Mouse (Mus musculus): ENCODE measurements around the gene Fabp6. TPM values are rescaled to one million over a fixed set of nuclear protein-coding genes. Genes with fewer than 3 reads are reported as not detected.

The Fabp6 gene
- polyA plus RNA-seq (2012; rRNA removed) = not detected in 2 replicates

GRCm38 (mm10) chr11:43601440-43601839 is at the start of gene Fabp6:
Gene Fabp6, minus strand, starts transcription at chr11:43601540.

GRCm38 (mm10) chr11:43586324-43587090 is 14.8 kb downstream of the Fabp6 start, which contains the start of gene 4933415A04Rik:
Gene 4933415A04Rik, plus strand, starts transcription at chr11:43587040.

Other genes starting within 250 kb of the Fabp6 start
- gene Pttg1, start 175.3 kb downstream of the Fabp6 start, polyA plus RNA-seq (2012; rRNA removed) = 60.1 and 127 TPM in 2 replicates
- gene Slu7, start 167.8 kb downstream of the Fabp6 start, polyA plus RNA-seq (2012; rRNA removed) = 20.4 and 27.7 TPM in 2 replicates
- 2.5 and 2.7 TPM in 2 replicates for gene C1qtnf2, start 127.3 kb downstream of the Fabp6 start, polyA plus RNA-seq (2012; rRNA removed)
- 17.2 and 26.0 TPM in 2 replicates for gene Ccnjl, start 72.8 kb downstream of the Fabp6 start, polyA plus RNA-seq (2012; rRNA removed)
- 2.1 and 2.8 TPM in 2 replicates for gene 4933415A04Rik, start 14.5 kb downstream of the Fabp6 start, polyA plus RNA-seq (2012; rRNA removed)
- 52.4 and 58.9 TPM in 2 replicates for gene Pwwp2a, start 80.5 kb upstream of the Fabp6 start, polyA plus RNA-seq (2012; rRNA removed)
- 54.0 and 55.8 TPM in 2 replicates for gene Ttc1, start 146.5 kb upstream of the Fabp6 start, polyA plus RNA-seq (2012; rRNA removed)